Mouse (Mus musculus) left cerebral cortex, postnatal 14 days (tissue): ENCODE results near the gene Mdh1. TPM values are rescaled to one million over a fixed set of nuclear protein-coding genes. Genes with fewer than 3 reads are reported as not detected.
"Not testable (repeated sequence)": the region's sequence is repeated elsewhere in the genome, so short reads cannot be mapped to it uniquely, and the experiment has no call there.

Source experiments
- DNase-seq, 2 experiments: peaks; one replicate each; pipeline ENCODE4 v3.0.0; 2021 to 2022; ENCODE audit warnings: low spot score in 2 of 2, mixed read lengths in 1 of 2
- intact Hi-C: fragments of 180-260 bp; cut with DNase I; formaldehyde crosslinking; loops from one replicate; pipeline ENCODE4 v1.15.1; 2025
- microRNA-seq, 2 experiments: library from miRNA; unstranded; fragments of <30 nt; microRNA quantifications; one replicate each; pipeline ENCODE4 v1.2.0; 2022
- total RNA-seq, 2 experiments: library from RNA; stranded (reverse); gene quantifications; 2 replicates each; pipeline ENCODE4 v1.2.3; 2021

Mdh1 gene
- total RNA-seq, 2 experiments from 2014 or later = 818 to 831 TPM

GRCm38 (mm10) chr11:21549052-21549451 is 23.1 kb downstream of the Mdh1 start:
- no peak for DNase-seq
- intact Hi-C loops = no loop called here

- DNase-seq = no peak
- intact Hi-C loops = no loop called here
These were observed 24.6 kb downstream of the Mdh1 start for GRCm38 (mm10) chr11:21547518-21547917.

- intact Hi-C loops = no loop called here
These were observed 25.5 kb downstream of the Mdh1 start for GRCm38 (mm10) chr11:21546671-21547070.

GRCm38 (mm10) chr11:21545951-21546350 is 26.2 kb downstream of the Mdh1 start:
- no peak for DNase-seq
- intact Hi-C loops = no loop called here

More at GRCm38 (mm10) chr11:21546671-21547070, 25.5 kb downstream of the Mdh1 start:
- no peak for DNase-seq

GRCm38 (mm10) chr11:21545021-21545420 is 27.1 kb downstream of the Mdh1 start:
- intact Hi-C loops = no loop called here
- peak; percentile 48 to 65 for DNase-seq

- no peak for DNase-seq
- intact Hi-C loops = no loop called here
These were observed 29.4 kb downstream of the Mdh1 start for GRCm38 (mm10) chr11:21542731-21543130.

GRCm38 (mm10) chr11:21540622-21541021 is 31.5 kb downstream of the Mdh1 start:
- no peak for DNase-seq
- intact Hi-C loops = no loop called here

- intact Hi-C loops = no loop called here
- DNase-seq = no peak
These were observed 32.1 kb downstream of the Mdh1 start for GRCm38 (mm10) chr11:21540072-21540471.

- intact Hi-C loops, DNase-seq: not testable (repeated sequence)
These were observed 41.3 kb downstream of the Mdh1 start for GRCm38 (mm10) chr11:21530856-21531255.

- intact Hi-C loops = no loop called here
- peak in 1 of 2 experiments; percentile 31 for DNase-seq
These were observed 43.3 kb downstream of the Mdh1 start for GRCm38 (mm10) chr11:21528676-21529394.

GRCm38 (mm10) chr11:21517726-21518125 is 54.4 kb downstream of the Mdh1 start:
- DNase-seq = no peak
- intact Hi-C loops = no loop called here

- DNase-seq, intact Hi-C loops: not testable (repeated sequence)
These were observed 55.8 kb downstream of the Mdh1 start for GRCm38 (mm10) chr11:21516396-21516795.

GRCm38 (mm10) chr11:21510577-21510976 is 61.6 kb downstream of the Mdh1 start:
- DNase-seq, intact Hi-C loops: not testable (repeated sequence)

- intact Hi-C loops, DNase-seq: not testable (repeated sequence)
These were observed 63.5 kb downstream of the Mdh1 start for GRCm38 (mm10) chr11:21508713-21509112.

- DNase-seq = not testable (repeated sequence)
These were observed 65.1 kb downstream of the Mdh1 start for GRCm38 (mm10) chr11:21507073-21507472.

More at GRCm38 (mm10) chr11:21507073-21507472, 65.1 kb downstream of the Mdh1 start:
- intact Hi-C loops = not testable (repeated sequence)

Small RNA genes lying within 50 kb of the gene (microRNA-seq; reads per million reads assigned to microRNA genes)
- 0 reads per million in 2 experiments for gene Gm22990

Other genes starting within 250 kb of the Mdh1 start
- 10 to 100 TPM; 61.1 to 65.7 TPM for gene Ugp2, start 201.2 kb downstream of the Mdh1 start, total RNA-seq
- gene Wdpcp, start 132 bp downstream of the Mdh1 start, total RNA-seq = 10 to 100 TPM; 13.9 TPM